Comparison of ENCODE assay signal across 19 mouse cellular contexts in genomic region chr1:53225616-53226015, GRCm38 (mm10). TPM values are rescaled to one million over a fixed set of nuclear protein-coding genes. Genes with fewer than 3 reads are reported as not detected.
DNase-seq lines count a peak whose midpoint lies in the region; ATAC-seq and TF ChIP-seq lines count a peak whose summit lies in the region.
"Had no signal": no experiment of that assay in that cellular context is flagged by ENCODE, and none has a peak within 500 bp of the region (broad histone marks: within the 10 kb centered on the region; RNA-seq: fewer than 3 reads in every experiment).

No protein-coding gene starts in this region.

- no peaks in the 10 kb centered on the region for H3K4me1 ChIP-seq in liver, adult 2 months (ENCODE audit: control insufficient read depth, insufficient read depth, low read length)
- no peaks in the 10 kb centered on the region for H3K4me1 ChIP-seq in liver, embryonic 11.5 days (replicated peaks; ENCODE audit: control insufficient read depth, insufficient read depth, low read length)
- H3K4me1 ChIP-seq: kidney, embryonic 15.5 days had no signal

- H3K27me3 ChIP-seq in liver, adult 2 months (ENCODE audit: control insufficient read depth, insufficient read depth, low read length): no peaks in the 10 kb centered on the region
- no peaks in the 10 kb centered on the region for H3K27me3 ChIP-seq in liver, embryonic 11.5 days (replicated peaks; ENCODE audit: control insufficient read depth, insufficient read depth, low read length)
- H3K27me3 ChIP-seq: CH12.LX; kidney, embryonic 15.5 days had no signal

- no peak for TF ChIP-seq POLR2A in liver, adult 2 months (IDR thresholded peaks at IDR 0.05; ENCODE audit: extremely low read depth, insufficient read depth, low read length)

- no peak overlapping the region for H3K9ac ChIP-seq in liver, adult 2 months (ENCODE audit: low read depth, low read length)
- no peak overlapping the region for H3K9ac ChIP-seq in liver, embryonic 11.5 days (ENCODE audit: low read depth, low read length)
- H3K9ac ChIP-seq: kidney, embryonic 15.5 days; liver, embryonic 14.5 days had no signal

- WGBS in liver, adult 2 months: 78% methylated on average over 3 of the region's 3 CpGs
- WGBS in liver, embryonic 11.5 days: 84% methylated on average over 3 of the region's 3 CpGs

- no peak overlapping the region for H3K27ac ChIP-seq in liver, adult 2 months (replicated peaks; ENCODE audit: insufficient read depth, low read depth, low read length)
- no peak overlapping the region for H3K27ac ChIP-seq in liver, embryonic 11.5 days (ENCODE audit: low read depth, low read length)
- H3K27ac ChIP-seq: heart, adult 2 months; kidney, embryonic 15.5 days; liver, embryonic 14.5 days had no signal

- TF ChIP-seq CTCF in liver, adult 2 months (IDR thresholded peaks at IDR 0.05; ENCODE audit: low read depth, low read length): no peak

- peak; percentile 98 for ATAC-seq in cerebellum, adult (ENCODE audit: insufficient number of reproducible peaks, low FRiP score, low TSS enrichment)
- ATAC-seq in liver, embryonic 11.5 days (replicated peaks; ENCODE audit: low FRiP score): no peak
- ATAC-seq: inflammation-experienced regulatory T-cells, adult 6 months had no signal

- H3K79me2 ChIP-seq in liver, adult 2 months (ENCODE audit: control insufficient read depth, insufficient read depth, low read length): 0 out of 2 replicates have a peak, but pooled peaks cover 2% of the 10 kb centered on the region

- no peak overlapping the region for H3K4me2 ChIP-seq in liver, embryonic 11.5 days
- H3K4me2 ChIP-seq: kidney, embryonic 15.5 days had no signal

- H3K36me3 ChIP-seq in liver, adult 2 months (ENCODE audit: control insufficient read depth, insufficient read depth, low read length): peaks cover 3% of the 10 kb centered on the region; the same call in 1 of the 2 replicates
- H3K36me3 ChIP-seq in liver, embryonic 11.5 days (ENCODE audit: control insufficient read depth, insufficient read depth, low read length): no peaks in the 10 kb centered on the region; the same call in 1 of the 2 replicates

- no peak for DNase-seq in cerebellum, postnatal 4 days (ENCODE audit: low spot score in 2 of 2)
- peak; percentile 4 for DNase-seq in liver, adult 2 months (ENCODE audit: extremely low read depth, low read depth, low spot score)
- no peak for DNase-seq in liver, embryonic 11.5 days (ENCODE audit: low spot score)
- peak; percentile 88 for DNase-seq in cerebellum, adult 9-10 months
- peak; percentile 16 for DNase-seq in retina, postnatal 7 days (ENCODE audit: low read depth, low spot score)
- DNase-seq in layer of hippocampus, postnatal 25 days (ENCODE audit: extremely low spot score in 1 of 2, low spot score in 1 of 2): no peak
- no peak for DNase-seq in adrenal gland, adult (ENCODE audit: inconsistent age in 2 of 2, low spot score in 1 of 2)
- DNase-seq: heart, postnatal 36 days; lung, postnatal 14 days; thymus, postnatal 14 days had no signal

- no peaks in the 10 kb centered on the region for H3K9me3 ChIP-seq in liver, embryonic 11.5 days (ENCODE audit: control insufficient read depth, low read length)
- H3K9me3 ChIP-seq: kidney, embryonic 15.5 days had no signal

- no peak overlapping the region for H3K4me3 ChIP-seq in liver, adult 2 months (ENCODE audit: insufficient read depth, low read depth, low read length)
- no peak overlapping the region for H3K4me3 ChIP-seq in liver, embryonic 11.5 days (ENCODE audit: low read depth, low read length)
- H3K4me3 ChIP-seq: heart, adult 2 months; kidney, embryonic 15.5 days had no signal

RNA-seq across cellular contexts. Expression of gene 1700019A02Rik, which starts 38.2 kb away (rescaled TPM):
- total RNA-seq in liver, adult 2 months (2014; rRNA removed): not detected in 2 replicates
- not detected in 2 replicates for polyA plus RNA-seq in liver, adult 2 months (2012; rRNA removed)
- polyA plus RNA-seq in liver, embryonic 11.5 days (2014; fragmentation: Nextera tagmentation; extraction: Ambion mirVana): not detected in 2 replicates
- total RNA-seq in layer of hippocampus, postnatal 25 days (2021): not detected
- total RNA-seq: CH12.LX; heart, adult 2 months; heart, postnatal 36 days; left cerebral cortex, postnatal 36 days; monocyte, adult 5-6 weeks had no signal
- polyA plus RNA-seq: heart, adult 2 months; inflammation-experienced regulatory T-cells, adult 6 months; kidney, embryonic 15.5 days; liver, embryonic 14.5 days; neural tube, embryonic 14.5 days had no signal

Comparison
In these comparisons a context has a peak if more than half of its experiments do, and no peak if none do; other contexts are left out.
1. DNase-seq: peak in liver, adult 2 months (single experiment), cerebellum, adult 9-10 months (single experiment) and retina, postnatal 7 days (single experiment); none in cerebellum, postnatal 4 days (0 of 2), liver, embryonic 11.5 days (single experiment), layer of hippocampus, postnatal 25 days (0 of 2) and adrenal gland, adult (0 of 2).